Mouse (Mus musculus) right cerebral cortex, postnatal 36 days (tissue): ENCODE results near the gene Copa.

ENCODE experiments used
- DNase-seq, 2 experiments: peaks; one replicate each; pipeline ENCODE4 v3.0.0; 2022; ENCODE audit warnings: low spot score in 2 of 2, mixed read lengths in 1 of 2

The Copa gene

GRCm38 (mm10) chr1:172140825-172141224 lies 58.5 kb downstream of the Copa start:
- no peak for DNase-seq

- no peak for DNase-seq
Measured at GRCm38 (mm10) chr1:172141529-172141928, 59.2 kb downstream of the Copa start.

GRCm38 (mm10) chr1:172143570-172143969 lies 61.2 kb downstream of the Copa start:
- peak; percentile 13 to 45 for DNase-seq

- peak; percentile 92 to 94 for DNase-seq
Measured at GRCm38 (mm10) chr1:172147835-172148278, 65.5 kb downstream of the Copa start, which contains the start of gene Dcaf8. Dcaf8 (plus strand) TSS chr1:172148084.

- peak; percentile 3 to 44 for DNase-seq
Measured at GRCm38 (mm10) chr1:172148279-172148954, 66.1 kb downstream of the Copa start.

GRCm38 (mm10) chr1:172148955-172149815 lies 66.9 kb downstream of the Copa start:
- DNase-seq = no peak

- no peak for DNase-seq
Measured at GRCm38 (mm10) chr1:172154536-172154935, 72.2 kb downstream of the Copa start.

- DNase-seq = no peak
Measured at GRCm38 (mm10) chr1:172155518-172155917, 73.2 kb downstream of the Copa start.

- no peak for DNase-seq
Measured at GRCm38 (mm10) chr1:172159970-172160369, 77.6 kb downstream of the Copa start.

- no peak for DNase-seq
Measured at GRCm38 (mm10) chr1:172160508-172160907, 78.2 kb downstream of the Copa start.

- peak in 1 of 2 experiments; percentile 15 for DNase-seq
Measured at GRCm38 (mm10) chr1:172162009-172162408, 79.7 kb downstream of the Copa start.

GRCm38 (mm10) chr1:172162959-172163358 lies 80.6 kb downstream of the Copa start:
- DNase-seq = no peak

- no peak for DNase-seq
Measured at GRCm38 (mm10) chr1:172167911-172168310, 85.6 kb downstream of the Copa start.

- DNase-seq = no peak
Measured at GRCm38 (mm10) chr1:172169809-172170208, 87.5 kb downstream of the Copa start.
